Mouse (Mus musculus) R1 (cell line): ENCODE results near the gene Vav3.
A peak's percentile ranks its signal among the peaks of the same experiment; 100 is the strongest.

ENCODE experiments used
- DNase-seq: peaks from one replicate; pipeline ENCODE4 v3.0.0-alpha.2; 2018; ENCODE audit warnings: low read depth, low spot score

Vav3 gene

DNA sequence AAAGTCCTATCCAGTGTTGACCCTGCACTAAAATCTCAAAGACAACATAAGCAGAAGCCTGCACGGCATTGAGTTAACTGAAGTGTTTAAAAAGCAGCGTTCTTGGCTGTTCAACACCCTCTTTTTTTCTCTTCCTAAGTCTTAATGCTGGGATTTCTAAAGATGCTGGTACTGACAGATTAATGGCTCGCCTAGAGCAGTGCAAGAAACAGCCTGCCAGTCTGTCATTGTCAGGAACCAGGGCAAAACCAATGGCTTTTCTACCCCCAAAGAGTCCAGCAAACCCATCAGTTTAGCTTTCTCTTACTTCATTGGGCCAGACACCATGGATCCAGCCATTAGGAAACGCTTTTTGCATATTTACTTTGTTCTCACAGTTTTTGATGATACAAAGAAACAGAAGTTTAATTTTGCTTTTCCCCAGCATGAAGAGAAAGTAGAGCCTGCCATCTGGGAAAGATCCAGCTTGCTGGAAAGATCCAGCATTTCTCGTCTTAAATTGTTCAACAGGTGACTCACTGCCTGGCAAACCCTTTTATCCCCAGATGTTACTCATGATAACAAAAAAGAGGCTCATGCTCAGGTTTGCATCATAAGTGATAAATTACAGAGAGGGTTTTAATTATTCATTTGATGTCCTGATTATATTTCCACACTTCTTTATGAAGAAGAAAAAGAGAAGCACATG lies 343.3 kb downstream of the Vav3 start:
- DNase-seq, result no peak

DNA sequence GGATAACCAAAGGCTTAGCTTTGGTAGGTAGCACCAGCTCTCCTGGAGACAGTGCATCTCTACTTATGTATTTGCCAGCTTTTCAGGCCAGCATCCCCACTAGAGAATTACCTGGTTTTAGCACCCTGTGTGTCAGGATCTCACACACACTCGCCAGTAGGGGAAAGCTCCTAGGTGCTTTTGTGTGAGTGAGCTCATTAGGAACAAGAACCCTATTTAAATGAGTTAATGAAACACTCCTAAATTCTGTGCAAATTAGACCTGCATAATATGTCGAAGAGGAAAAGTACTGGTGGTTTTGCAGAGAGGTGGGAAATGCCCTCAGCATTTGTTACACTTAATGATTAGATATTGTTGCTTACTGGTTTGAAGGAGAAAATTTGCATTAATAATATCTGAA lies 350.1 kb downstream of the Vav3 start:
- DNase-seq, result no peak

DNA sequence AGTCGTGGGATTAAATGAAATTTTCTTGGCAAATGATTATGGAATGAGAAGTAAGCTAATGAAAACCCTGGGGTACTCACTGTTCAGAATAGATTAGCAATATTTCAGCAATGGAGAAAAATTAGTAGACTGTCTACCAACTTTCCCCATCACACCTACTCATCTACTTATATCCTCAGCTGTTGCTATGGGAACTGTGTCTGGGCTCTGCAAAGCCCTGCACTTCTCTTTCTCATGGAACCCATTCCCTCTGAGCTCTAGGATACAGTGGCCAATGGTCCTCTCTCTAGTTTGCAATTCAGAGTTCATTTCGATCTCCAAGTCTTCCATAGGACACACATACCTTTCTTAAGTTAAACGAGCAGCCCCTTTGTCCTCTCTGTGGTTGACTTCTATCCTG lies 352.2 kb downstream of the Vav3 start:
- no peak for DNase-seq

- DNase-seq, result no peak
These were observed 360.8 kb downstream of the Vav3 start for GRCm38 (mm10) chr3:109701301-109701700.

DNA sequence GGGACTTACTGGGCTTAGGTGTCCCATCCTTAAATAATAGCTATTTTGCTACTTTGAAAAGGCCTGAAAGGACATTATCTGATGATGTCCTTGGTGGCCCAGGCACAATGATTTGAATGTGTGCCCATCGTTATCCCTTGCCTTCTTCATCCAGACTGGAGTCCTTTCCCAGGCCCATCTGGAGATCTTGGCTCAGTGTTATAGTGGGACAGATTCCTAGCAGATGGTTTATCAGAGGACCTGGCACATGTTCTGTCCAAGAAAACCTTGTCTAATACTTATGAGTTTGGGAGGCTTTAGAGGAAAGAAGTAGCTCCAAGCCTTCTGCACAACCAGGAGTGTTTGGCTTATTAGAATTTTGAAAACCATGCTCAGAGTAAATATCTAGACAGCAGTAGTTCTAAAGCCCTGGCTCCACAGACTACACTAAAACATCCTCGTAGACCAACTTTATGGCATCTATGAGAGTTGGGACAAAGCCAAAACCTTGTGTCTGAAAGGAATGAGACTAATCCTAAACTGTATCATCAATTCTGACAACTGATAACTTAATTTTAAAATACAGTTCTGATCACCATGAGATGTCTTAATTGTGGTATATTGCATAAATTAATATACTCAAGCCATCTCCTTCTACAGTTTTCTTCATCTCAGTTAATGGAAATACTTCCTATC lies 367.5 kb downstream of the Vav3 start:
- no peak for DNase-seq

GRCm38 (mm10) chr3:109711751-109712150 lies 371.3 kb downstream of the Vav3 start:
- DNase-seq, result no peak

DNA sequence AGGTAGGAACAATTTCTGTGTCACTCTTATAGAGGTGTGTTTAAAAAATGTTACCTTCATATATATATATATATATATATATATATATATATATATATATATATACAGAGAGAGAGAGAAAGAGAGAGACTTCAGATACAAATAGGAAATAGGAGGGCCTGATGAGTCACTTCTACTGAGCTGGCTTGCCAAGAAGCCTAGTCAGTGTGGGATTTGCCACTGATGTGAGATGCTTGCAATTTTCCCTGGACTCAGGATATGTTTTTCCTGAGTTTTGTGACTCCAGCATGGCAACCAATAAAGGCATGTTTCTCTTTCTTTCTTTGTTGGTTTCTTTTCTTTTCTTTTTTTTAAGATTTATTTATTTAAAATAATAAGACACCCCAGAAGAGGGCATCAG lies 374.0 kb downstream of the Vav3 start:
- DNase-seq, result no peak

- DNase-seq, result no peak
These were observed 381.3 kb downstream of the Vav3 start for GRCm38 (mm10) chr3:109721753-109722152.

- DNase-seq, result no peak
These were observed 386.3 kb downstream of the Vav3 start for GRCm38 (mm10) chr3:109726776-109727175.

GRCm38 (mm10) chr3:109731592-109732230 lies 391.3 kb downstream of the Vav3 start:
- DNase-seq, result no peak

DNA sequence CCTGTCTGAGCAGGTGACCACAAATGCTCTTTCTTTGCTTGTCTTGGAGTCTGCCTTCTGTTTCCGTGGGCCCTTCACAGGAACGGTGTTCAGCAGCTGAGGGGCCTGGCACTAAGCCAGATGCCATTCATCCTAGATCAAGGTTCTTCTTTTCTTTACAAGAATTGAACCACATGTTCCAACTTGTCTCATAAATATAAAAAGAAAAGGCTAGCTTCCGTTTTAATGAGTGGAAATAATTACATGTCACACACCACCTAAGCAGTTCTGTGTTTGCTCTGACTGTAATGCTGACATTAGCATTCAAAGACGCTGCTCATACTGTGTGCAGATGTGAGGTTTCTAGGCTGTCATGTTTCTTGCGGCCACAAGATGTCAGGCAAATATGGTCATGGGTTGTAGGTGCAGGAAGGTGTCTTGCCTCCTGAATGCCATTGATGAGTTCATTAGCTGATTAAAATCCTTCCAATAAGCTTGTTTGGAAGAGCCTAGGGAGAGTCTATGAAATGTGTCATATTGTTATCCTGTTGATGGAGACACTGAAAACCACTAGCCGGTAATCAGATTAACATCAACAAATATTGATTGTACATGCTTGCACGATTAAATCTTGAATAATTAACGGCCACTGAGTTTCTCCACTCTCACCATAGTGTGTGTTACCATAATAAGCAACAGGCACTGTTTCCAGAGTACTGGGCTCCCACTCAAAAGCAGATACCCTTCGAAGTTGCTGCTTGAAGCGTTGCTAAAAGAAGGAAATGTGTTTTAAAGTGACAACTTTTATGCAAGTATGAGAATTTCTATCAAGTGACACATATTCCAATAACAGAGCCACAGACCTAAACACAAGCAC lies 392.1 kb downstream of the Vav3 start:
- DNase-seq, result peak; percentile 12
